Mouse (Mus musculus) ES-E14 (cell line): ENCODE results near the gene Zzz3. TPM values are rescaled to one million over a fixed set of nuclear protein-coding genes. Genes with fewer than 3 reads are reported as not detected.

Experiments used
- DNase-seq: peaks from one replicate; pipeline ENCODE4 v3.0.0-alpha.2; 2013; ENCODE audit warnings: low read depth, low spot score
- H3K27ac ChIP-seq: 2 replicates; pipeline ENCODE4 v1.5.1; 2012; ENCODE audit warnings: low read depth, mild to moderate bottlenecking, low read length, moderate library complexity, mixed read lengths; ENCODE audit not compliant: poor library complexity, insufficient read depth, severe bottlenecking
- H3K36me3 ChIP-seq: 2 replicates; pipeline ENCODE4 v1.6.1; 2012; ENCODE audit warnings: mild to moderate bottlenecking, low read length, moderate library complexity, mixed read lengths; ENCODE audit not compliant: control insufficient read depth, poor library complexity, insufficient read depth, severe bottlenecking
- H3K4me1 ChIP-seq, 2 experiments: fragments of 150-350 bp in 1 of 2; sonication (generic) in 1 of 2; 2 replicates each; pipeline ENCODE4 v1.6.1; 2012; ENCODE audit warnings: low read length in 2 of 2, mild to moderate bottlenecking in 1 of 2, mixed read lengths in 1 of 2; ENCODE audit not compliant: control insufficient read depth in 2 of 2, insufficient read depth in 2 of 2, poor library complexity in 1 of 2
- H3K4me3 ChIP-seq, 2 experiments: fragments of 150-350 bp in 1 of 2; sonication (generic) in 1 of 2; 2 replicates each; pipeline ENCODE4 v1.5.1; 2012; ENCODE audit warnings: low read length in 2 of 2, low read depth in 1 of 2, mild to moderate bottlenecking in 1 of 2, mixed read lengths in 1 of 2; ENCODE audit not compliant: insufficient read depth in 1 of 2, poor library complexity in 1 of 2, severe bottlenecking in 1 of 2
- H3K9ac ChIP-seq: 2 replicates; pipeline ENCODE4 v1.6.1; 2012; ENCODE audit warnings: low read depth, mild to moderate bottlenecking, low read length, mixed read lengths; ENCODE audit not compliant: poor library complexity, insufficient read depth, severe bottlenecking
- H3K9me3 ChIP-seq: fragments of 150-350 bp; sonication (generic); 2 replicates; pipeline ENCODE4 v1.6.1; 2012; ENCODE audit warnings: low read depth, mild to moderate bottlenecking, low read length; ENCODE audit not compliant: control insufficient read depth, insufficient read depth
- CHD2 ChIP-seq: IDR thresholded peaks from 2 replicates; pipeline ENCODE4 v1.6.1; 2014; ENCODE audit warnings: mild to moderate bottlenecking, low read depth, low read length, inconsistent platforms
- HCFC1 ChIP-seq: IDR thresholded peaks from 2 replicates; pipeline ENCODE4 v1.6.1; 2012; ENCODE audit warnings: low read length, inconsistent platforms, borderline replicate concordance; ENCODE audit not compliant: insufficient read depth
- MAFK ChIP-seq: IDR thresholded peaks from 2 replicates; pipeline ENCODE4 v1.6.1; 2014; ENCODE audit warnings: mild to moderate bottlenecking, low read depth, low read length, inconsistent platforms; ENCODE audit not compliant: insufficient read depth
- ZC3H11A ChIP-seq: IDR thresholded peaks from 2 replicates; pipeline ENCODE4 v1.6.1; 2012; ENCODE audit warnings: low read depth, mild to moderate bottlenecking, inconsistent platforms, low read length, borderline replicate concordance
- ZNF384 ChIP-seq: IDR thresholded peaks from 2 replicates; pipeline ENCODE4 v1.6.1; 2012; ENCODE audit warnings: low read depth, low read length, inconsistent platforms
- in situ Hi-C, 2 experiments: fragments of 600-800 bp; cut with MboI; formaldehyde crosslinking; loops; one replicate each; pipeline ENCODE4 v1.15.1; 2025; ENCODE audit warnings: low sequenced_read_pairs in 2 of 2, inconsistent platforms in 1 of 2; ENCODE audit not compliant: unreplicated experiment in 2 of 2
- total RNA-seq: library from RNA; depleted of rRNA; stranded (reverse); fragments of 300-350 nt; gene quantifications from 2 replicates; pipeline ENCODE4 v1.2.3, GENCODE M21; 2012

The Zzz3 gene
- total RNA-seq, 1 experiment = 40.9 TPM

DNA sequence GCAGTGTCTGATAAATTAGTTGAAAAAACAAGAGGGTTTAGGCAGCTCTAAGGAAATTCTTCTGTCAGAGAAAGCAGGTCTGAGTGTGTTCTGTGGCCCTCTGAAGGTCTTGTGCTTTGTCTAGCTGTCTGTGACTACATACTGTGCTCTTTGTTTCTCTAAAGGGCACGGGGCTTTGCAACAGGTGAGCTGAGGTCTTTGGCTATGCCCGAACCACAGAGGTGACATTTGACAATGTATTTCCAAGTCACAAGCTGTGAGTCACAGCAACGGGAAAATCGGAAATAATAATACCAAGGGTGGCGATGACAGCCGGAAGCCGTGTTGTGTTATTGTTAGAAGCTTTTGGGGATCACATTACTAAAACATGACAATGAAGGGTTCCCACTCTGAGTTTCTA, 101.8 kb downstream of the Zzz3 start:
- in situ Hi-C loops = no loop called here
- Histone ChIP-seq H3K4me1 (no peaks in the 10 kb centered on the region), H3K9me3 (no peaks in the 10 kb centered on the region), H3K36me3 (no peaks in the 10 kb centered on the region), H3K4me3 (no peak overlapping the region), H3K9ac (no peak overlapping the region), H3K27ac (no peak overlapping the region)
- DNase-seq = no peak
- TF ChIP-seq HCFC1 (no peak), ZNF384 (no peak), CHD2 (no peak), ZC3H11A (no peak)

DNA sequence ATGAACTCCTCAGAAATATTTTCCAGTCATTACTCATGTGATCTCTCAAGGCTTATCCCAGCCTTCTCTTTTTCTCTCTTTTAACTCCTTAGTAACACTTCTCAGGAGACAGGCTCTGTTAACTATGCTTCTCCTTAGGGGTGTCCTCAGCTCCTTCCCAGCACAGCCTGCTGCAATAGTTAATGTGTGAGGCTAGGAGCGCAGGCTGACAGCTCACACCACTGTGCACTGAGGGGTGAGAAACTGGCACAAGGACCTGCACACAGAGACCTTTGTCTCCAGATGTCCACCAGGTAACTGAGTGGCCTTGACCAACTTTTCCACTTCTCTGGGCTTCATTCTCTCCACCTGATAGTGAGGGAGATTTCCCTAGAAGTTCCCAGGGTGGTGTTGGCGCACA, 102.6 kb downstream of the Zzz3 start:
- Histone ChIP-seq H3K9ac (no peak overlapping the region), H3K36me3 (no peaks in the 10 kb centered on the region), H3K4me3 (no peak overlapping the region), H3K9me3 (no peaks in the 10 kb centered on the region), H3K4me1 (no peaks in the 10 kb centered on the region), H3K27ac (no peak overlapping the region)
- no peak for TF ChIP-seq HCFC1
- no peak for TF ChIP-seq CHD2
- no peak for TF ChIP-seq ZNF384
- no peak for TF ChIP-seq MAFK
- TF ChIP-seq ZC3H11A = no peak
- DNase-seq = no peak
- in situ Hi-C loops = no loop called here

DNA sequence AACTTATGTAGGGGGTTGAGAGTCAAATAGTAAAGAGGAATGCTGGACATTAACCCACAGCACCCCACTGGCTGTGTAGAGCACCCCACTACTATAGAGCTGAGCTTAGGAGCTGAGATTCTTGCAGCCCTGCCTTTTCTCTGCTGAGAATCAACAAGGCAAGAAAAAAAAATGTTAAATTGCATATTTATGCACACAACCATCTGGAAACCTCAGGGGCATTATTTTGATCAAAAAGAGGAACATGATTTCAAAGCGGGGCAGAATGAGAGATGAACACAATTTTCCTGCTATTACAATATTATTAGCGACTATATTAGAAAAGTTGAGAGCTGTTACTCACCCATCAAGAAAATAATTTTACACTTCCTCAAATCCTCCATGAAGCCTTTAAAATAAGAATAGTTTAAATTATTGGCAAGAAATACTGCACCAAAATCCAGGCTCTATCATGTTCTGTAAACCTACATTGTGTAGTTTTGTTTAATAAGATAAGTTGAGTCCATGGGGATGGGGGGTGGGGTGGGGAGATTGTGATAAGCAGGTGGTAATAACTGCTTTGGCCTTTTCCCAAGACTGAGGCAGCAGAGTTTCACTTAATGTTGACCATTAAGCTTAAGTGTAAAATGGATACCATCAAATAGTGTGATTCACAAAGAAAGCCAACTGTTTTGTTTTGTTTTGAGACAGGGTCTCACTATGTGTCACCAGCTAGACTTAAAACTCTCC, 103.9 kb downstream of the Zzz3 start:
- H3K27ac ChIP-seq = no peak overlapping the region
- no peak overlapping the region for H3K4me3 ChIP-seq
- no peaks in the 10 kb centered on the region for H3K9me3 ChIP-seq
- no peak for DNase-seq
- H3K36me3 ChIP-seq = no peaks in the 10 kb centered on the region
- no peak overlapping the region for H3K9ac ChIP-seq
- TF ChIP-seq MAFK (no peak), CHD2 (no peak), HCFC1 (no peak), ZC3H11A (no peak), ZNF384 (no peak)
- in situ Hi-C loops = no loop called here
- H3K4me1 ChIP-seq = no peaks in the 10 kb centered on the region

DNA sequence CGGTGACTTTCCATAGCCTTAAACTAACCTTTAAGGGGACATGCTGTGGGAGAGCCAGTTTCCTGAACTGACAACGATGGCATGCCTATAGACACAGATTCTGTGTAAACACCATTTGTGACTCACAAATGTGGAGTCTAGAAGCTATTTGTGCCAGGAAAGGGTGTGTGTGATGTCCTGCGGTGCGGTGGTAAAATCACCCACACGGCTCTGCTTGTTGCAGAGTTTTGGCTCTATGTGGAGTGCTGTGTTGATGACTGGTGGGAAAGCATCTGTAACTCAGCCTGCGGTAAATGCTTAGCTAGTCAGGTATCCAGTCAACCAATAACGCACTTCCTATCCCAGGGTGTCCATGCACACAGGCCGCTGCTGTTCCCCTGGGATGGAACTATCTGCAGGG, 112.6 kb downstream of the Zzz3 start:
- Histone ChIP-seq H3K9me3 (no peaks in the 10 kb centered on the region), H3K9ac (no peak overlapping the region), H3K4me1 (no peaks in the 10 kb centered on the region), H3K4me3 (no peak overlapping the region), H3K36me3 (no peaks in the 10 kb centered on the region), H3K27ac (no peak overlapping the region)
- TF ChIP-seq CHD2 (no peak), ZNF384 (no peak), MAFK (no peak), HCFC1 (no peak), ZC3H11A (no peak)
- in situ Hi-C loops = no loop called here
- DNase-seq = no peak

DNA sequence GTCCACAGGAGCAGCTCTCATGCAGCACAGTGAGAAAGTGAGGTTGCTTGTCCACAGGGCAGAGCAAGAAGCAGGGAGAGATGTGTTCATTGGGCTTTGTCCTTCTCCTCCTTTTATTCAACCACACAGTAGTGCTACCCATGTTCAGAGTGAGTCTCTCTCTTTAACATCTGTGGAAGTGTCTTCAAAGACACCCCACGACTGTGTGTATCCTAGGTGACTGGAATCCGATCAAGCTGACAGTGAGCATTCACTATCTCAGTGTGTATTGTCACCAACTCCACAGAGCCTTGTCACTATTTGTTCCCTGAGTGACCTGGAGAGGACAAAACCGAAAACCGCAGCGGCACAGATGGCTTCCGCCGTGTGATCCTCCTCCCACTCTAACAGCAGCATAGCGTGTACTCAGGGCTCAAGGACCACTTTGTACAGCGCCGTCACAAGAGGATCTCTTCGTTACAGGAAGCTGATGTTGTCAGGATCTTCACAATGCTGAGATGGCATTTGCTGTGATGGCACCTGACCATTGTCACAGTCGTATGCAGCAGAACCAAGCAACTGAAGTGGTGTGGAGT, 113.2 kb downstream of the Zzz3 start:
- in situ Hi-C loops = no loop called here
- TF ChIP-seq ZNF384 (no peak), MAFK (no peak), CHD2 (no peak), ZC3H11A (no peak), HCFC1 (no peak)

More for the DNA sequence above, 113.2 kb downstream of the Zzz3 start:
- H3K9ac ChIP-seq = no peak overlapping the region
- DNase-seq = no peak
- H3K4me1 ChIP-seq = no peaks in the 10 kb centered on the region
- H3K27ac ChIP-seq = no peak overlapping the region
- H3K36me3 ChIP-seq = no peaks in the 10 kb centered on the region
- H3K4me3 ChIP-seq = no peak overlapping the region
- H3K9me3 ChIP-seq = no peaks in the 10 kb centered on the region
